Mouse (Mus musculus) E14TG2a.4 (cell line): Measurements from ENCODE around the gene Phf20.

Experiments used
- CTCF ChIP-seq: conservative IDR thresholded peaks from 2 replicates; pipeline ENCODE4 v1.5.1; 2014; ENCODE audit warnings: low read length
- POU5F1 ChIP-seq: IDR thresholded peaks from 2 replicates; pipeline ENCODE4 v1.6.1; 2014; ENCODE audit warnings: low read length, borderline replicate concordance

DNA sequence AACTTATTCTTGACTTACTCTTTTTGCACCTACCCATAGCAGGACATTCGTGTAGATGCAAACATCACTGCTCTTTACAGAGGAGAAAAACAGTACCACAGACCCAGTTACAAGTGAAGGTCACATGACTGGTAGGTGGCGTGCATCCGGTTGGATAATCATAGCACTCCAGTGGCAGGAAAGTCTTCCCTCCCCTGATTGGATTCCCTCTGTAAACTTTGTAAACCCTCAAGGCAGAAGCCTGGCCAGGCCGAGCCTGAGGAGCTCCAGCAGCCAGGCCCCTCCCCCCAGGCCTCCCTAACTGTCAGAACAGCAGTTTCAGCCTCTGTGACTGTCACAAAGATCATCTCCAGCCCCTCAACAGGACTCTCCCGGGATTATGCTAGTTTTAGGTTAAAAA lies 128.4 kb downstream of the Phf20 start:
- TF ChIP-seq CTCF (no peak), POU5F1 (no peak)
